Mouse (Mus musculus) embryonic facial prominence, embryonic 11.5 days (tissue): ENCODE measurements around the gene Ick. TPM values are rescaled to one million over a fixed set of nuclear protein-coding genes. Genes with fewer than 3 reads are reported as not detected.

Experiments used
- ATAC-seq: fragments of 200-750 bp; cut with Nextera tagmentation; replicated peaks from 2 replicates; pipeline ENCODE4 v1.8.0; 2017; ENCODE audit warnings: low read depth; ENCODE audit not compliant: insufficient number of reproducible peaks, low FRiP score, low TSS enrichment
- DNase-seq: peaks from one replicate; pipeline ENCODE4 v3.0.0-alpha.2; 2015; ENCODE audit warnings: low spot score
- H3K27ac ChIP-seq: fragments of 300-500 bp; sonication (generic); replicated peaks from 2 replicates; pipeline ENCODE4 v1.5.1; 2014; ENCODE audit warnings: mild to moderate bottlenecking, low read depth, low read length, control low read depth
- H3K27me3 ChIP-seq: fragments of 300-500 bp; sonication (generic); 2 replicates; pipeline ENCODE4 v1.6.1; 2014; ENCODE audit warnings: mild to moderate bottlenecking, low read length, moderate library complexity, mixed read lengths; ENCODE audit not compliant: control insufficient read depth, insufficient read depth
- H3K36me3 ChIP-seq: fragments of 300-500 bp; sonication (generic); replicated peaks from 2 replicates; pipeline ENCODE4 v1.6.1; 2014; ENCODE audit warnings: low read depth, mild to moderate bottlenecking, low read length, moderate library complexity, mixed read lengths; ENCODE audit not compliant: control insufficient read depth, insufficient read depth
- H3K4me1 ChIP-seq: fragments of 300-500 bp; sonication (generic); 2 replicates; pipeline ENCODE4 v1.6.1; 2014; ENCODE audit warnings: low read length, mixed read lengths; ENCODE audit not compliant: control insufficient read depth, insufficient read depth
- H3K4me2 ChIP-seq: fragments of 300-500 bp; sonication (generic); 2 replicates; pipeline ENCODE4 v1.6.1; 2014; ENCODE audit warnings: low read depth, mild to moderate bottlenecking, control low read depth, low read length, moderate library complexity
- H3K4me3 ChIP-seq: fragments of 300-500 bp; sonication (generic); 2 replicates; pipeline ENCODE4 v1.5.1; 2014; ENCODE audit warnings: low read depth, low read length, control low read depth
- H3K9ac ChIP-seq: fragments of 300-500 bp; sonication (generic); replicated peaks from 2 replicates; pipeline ENCODE4 v1.6.1; 2014; ENCODE audit warnings: mild to moderate bottlenecking, control low read depth, low read length
- H3K9me3 ChIP-seq: fragments of 300-500 bp; sonication (generic); replicated peaks from 2 replicates; pipeline ENCODE4 v1.6.1; 2016; ENCODE audit warnings: mild to moderate bottlenecking, low read length, inconsistent platforms, mixed read lengths; ENCODE audit not compliant: control insufficient read depth
- WGBS: fragments of 180-500 bp; shearing (Covaris S2); extraction: QIAGEN DNeasy Blood & Tissue Kit; methylation state at CpG from one replicate; pipeline ENCODE4 v1.1.7; 2014; 5-methylcytosine and 5-hydroxymethylcytosine counted together
- polyA plus RNA-seq: library from polyadenylated mRNA; unstranded; fragments of >200 nt; fragmentation: Nextera tagmentation; extraction: Ambion mirVana; gene quantifications from 2 replicates; pipeline ENCODE4 v1.2.1, GENCODE M21; 2014

Ick gene
- polyA plus RNA-seq, 1 experiment from 2014 or later, result 33.4 TPM

- WGBS, result 92% methylated on average over 3 of the region's 3 CpGs
- Histone ChIP-seq H3K36me3 (no peaks in the 10 kb centered on the region; the same call in 1 of the 2 replicates), H3K4me2 (no peak overlapping the region), H3K4me3 (no peak overlapping the region), H3K9me3 (no peaks in the 10 kb centered on the region), H3K27me3 (no peaks in the 10 kb centered on the region), H3K4me1 (no peaks in the 10 kb centered on the region), H3K27ac (no peak overlapping the region), H3K9ac (no peak overlapping the region)
- ATAC-seq (no peak), DNase-seq (no peak)
These were observed 101.1 kb downstream of the Ick start for GRCm38 (mm10) chr9:78210079-78210478.

GRCm38 (mm10) chr9:78210821-78211220 is 101.8 kb downstream of the Ick start:
- H3K4me3 ChIP-seq, result no peak overlapping the region
- H3K27me3 ChIP-seq, result no peaks in the 10 kb centered on the region
- DNase-seq (no peak), ATAC-seq (no peak)
- no peaks in the 10 kb centered on the region; the same call in 1 of the 2 replicates for H3K36me3 ChIP-seq
- 89% methylated on average over 2 of the region's 2 CpGs for WGBS
- H3K9me3 ChIP-seq, result no peaks in the 10 kb centered on the region
- H3K9ac ChIP-seq, result no peak overlapping the region
- no peaks in the 10 kb centered on the region for H3K4me1 ChIP-seq
- no peak overlapping the region for H3K27ac ChIP-seq
- no peak overlapping the region for H3K4me2 ChIP-seq

GRCm38 (mm10) chr9:78211521-78211920 is 102.5 kb downstream of the Ick start:
- H3K9ac ChIP-seq, result no peak overlapping the region
- WGBS, result 93% methylated on average over 3 of the region's 3 CpGs
- H3K27ac ChIP-seq, result no peak overlapping the region
- H3K9me3 ChIP-seq, result no peaks in the 10 kb centered on the region
- H3K4me3 ChIP-seq, result no peak overlapping the region
- DNase-seq, result no peak
- no peaks in the 10 kb centered on the region for H3K27me3 ChIP-seq
- no peak for ATAC-seq
- H3K36me3 ChIP-seq, result no peaks in the 10 kb centered on the region; the same call in 1 of the 2 replicates
- H3K4me2 ChIP-seq, result no peak overlapping the region
- no peaks in the 10 kb centered on the region for H3K4me1 ChIP-seq

GRCm38 (mm10) chr9:78212341-78213049 is 103.5 kb downstream of the Ick start:
- DNase-seq (no peak), ATAC-seq (no peak)
- no peak overlapping the region for H3K4me2 ChIP-seq
- H3K4me1 ChIP-seq, result no peaks in the 10 kb centered on the region
- no peaks in the 10 kb centered on the region for H3K9me3 ChIP-seq
- H3K36me3 ChIP-seq, result no peaks in the 10 kb centered on the region; the same call in 1 of the 2 replicates
- WGBS, result 75% methylated on average over 7 of the region's 7 CpGs
- no peak overlapping the region for H3K9ac ChIP-seq
- H3K4me3 ChIP-seq, result no peak overlapping the region
- H3K27ac ChIP-seq, result no peak overlapping the region
- no peaks in the 10 kb centered on the region for H3K27me3 ChIP-seq

GRCm38 (mm10) chr9:78217074-78217473 is 108.1 kb downstream of the Ick start:
- Histone ChIP-seq H3K4me3 (no peak overlapping the region), H3K9ac (no peak overlapping the region), H3K27ac (no peak overlapping the region), H3K4me1 (no peaks in the 10 kb centered on the region), H3K4me2 (no peak overlapping the region), H3K36me3 (no peaks in the 10 kb centered on the region), H3K27me3 (no peaks in the 10 kb centered on the region), H3K9me3 (no peaks in the 10 kb centered on the region)
- DNase-seq (no peak), ATAC-seq (no peak)
- 79% methylated on average over 4 of the region's 4 CpGs for WGBS

Other genes starting within 250 kb of the Ick start
- gene Elovl5, start 191.8 kb upstream of the Ick start, polyA plus RNA-seq, result 97.0 and 106 TPM in 2 replicates
- gene Gcm1, start 57.3 kb upstream of the Ick start, polyA plus RNA-seq, result not detected in 2 replicates
- 37.3 and 37.4 TPM in 2 replicates for gene Fbxo9, start 127 bp upstream of the Ick start, polyA plus RNA-seq
- gene Gsta4, start 73.6 kb downstream of the Ick start, polyA plus RNA-seq, result 120 and 124 TPM in 2 replicates
- not detected in 2 replicates for gene Gsta1, start 121.5 kb downstream of the Ick start, polyA plus RNA-seq
- not detected in 2 replicates for gene Gm3776, start 147.9 kb downstream of the Ick start, polyA plus RNA-seq
- gene Gm10639, start 180.7 kb downstream of the Ick start, polyA plus RNA-seq, result not detected in 2 replicates
- not detected in 2 replicates for gene Omt2a, start 205.6 kb downstream of the Ick start, polyA plus RNA-seq
- gene Omt2b, start 218.4 kb downstream of the Ick start, polyA plus RNA-seq, result not detected in 2 replicates
- not detected in 2 replicates for gene Gsta2, start 246.6 kb downstream of the Ick start, polyA plus RNA-seq